Mouse (Mus musculus) brain, embryonic 18.5 days (tissue): ENCODE results near the gene Pafah1b3.
A peak's percentile ranks its signal among the peaks of the same experiment; 100 is the strongest.
"Not testable (repeated sequence)": the region's sequence is repeated elsewhere in the genome, so short reads cannot be mapped to it uniquely, and the experiment has no call there.

ENCODE experiments used
- DNase-seq: peaks from one replicate; pipeline ENCODE4 v3.0.0-alpha.2; 2012; ENCODE audit warnings: low read depth, low spot score

The Pafah1b3 gene

GRCm38 (mm10) chr7:25269029-25269428, 28.8 kb downstream of the Pafah1b3 start:
- no peak for DNase-seq

- DNase-seq = no peak
Measured at GRCm38 (mm10) chr7:25268588-25268987, 29.2 kb downstream of the Pafah1b3 start.

- DNase-seq = peak; percentile 100
Measured at GRCm38 (mm10) chr7:25267751-25268463, 29.9 kb downstream of the Pafah1b3 start.

GRCm38 (mm10) chr7:25267301-25267750, 30.5 kb downstream of the Pafah1b3 start, which contains the start of gene Cic:
Gene Cic, plus strand, starts transcription at chr7:25267704.
- DNase-seq = peak; percentile 99

GRCm38 (mm10) chr7:25266180-25266962, 31.4 kb downstream of the Pafah1b3 start:
- DNase-seq = no peak

- not testable (repeated sequence) for DNase-seq
Measured at GRCm38 (mm10) chr7:25265743-25266142, 32.0 kb downstream of the Pafah1b3 start.

GRCm38 (mm10) chr7:25263968-25264870, 33.6 kb downstream of the Pafah1b3 start:
- DNase-seq = no peak

- DNase-seq = no peak
Measured at GRCm38 (mm10) chr7:25261896-25262295, 35.9 kb downstream of the Pafah1b3 start.

GRCm38 (mm10) chr7:25251822-25252221, 46.0 kb downstream of the Pafah1b3 start:
- DNase-seq = no peak

GRCm38 (mm10) chr7:25251071-25251791, 46.6 kb downstream of the Pafah1b3 start:
- no peak for DNase-seq

- no peak for DNase-seq
Measured at GRCm38 (mm10) chr7:25250141-25250972, 47.4 kb downstream of the Pafah1b3 start, which contains the start of gene Erf. Gene Erf, minus strand, starts transcription at chr7:25250761.

GRCm38 (mm10) chr7:25249314-25250140, 48.3 kb downstream of the Pafah1b3 start:
- no peak for DNase-seq

- DNase-seq = no peak
Measured at GRCm38 (mm10) chr7:25248846-25249313, 48.9 kb downstream of the Pafah1b3 start.

GRCm38 (mm10) chr7:25248018-25248647, 49.7 kb downstream of the Pafah1b3 start:
- DNase-seq = no peak

GRCm38 (mm10) chr7:25247498-25247897, 50.3 kb downstream of the Pafah1b3 start:
- no peak for DNase-seq

GRCm38 (mm10) chr7:25246759-25247137, 51.0 kb downstream of the Pafah1b3 start:
- DNase-seq = no peak

GRCm38 (mm10) chr7:25246079-25246758, 51.6 kb downstream of the Pafah1b3 start:
- no peak for DNase-seq
